Mouse (Mus musculus) liver, adult 2 months (tissue): ENCODE data around the gene Skint1.

Experiments used
- CTCF ChIP-seq: fragments of 200-500 bp; IDR thresholded peaks from 2 replicates; pipeline ENCODE4 v1.5.1; 2011; ENCODE audit warnings: low read depth, low read length, control low read depth
- POLR2A ChIP-seq: fragments of 200-500 bp; IDR thresholded peaks from 2 replicates; pipeline ENCODE4 v1.6.1; 2011; ENCODE audit warnings: low read length, control low read depth; ENCODE audit not compliant: insufficient read depth; ENCODE audit errors: extremely low read depth

GRCm38 (mm10) chr4:111963669-111964068, 42.4 kb upstream of the Skint1 start:
- TF ChIP-seq CTCF (no peak), POLR2A (no peak)
